Mouse (Mus musculus) midbrain, embryonic 16.5 days (tissue): ENCODE measurements around the gene Rp9. TPM values are rescaled to one million over a fixed set of nuclear protein-coding genes. Genes with fewer than 3 reads are reported as not detected.
A peak's percentile ranks its signal among the peaks of the same experiment; 100 is the strongest.
"Not testable (repeated sequence)": the region's sequence is repeated elsewhere in the genome, so short reads cannot be mapped to it uniquely, and the experiment has no call there.

Source experiments
- ATAC-seq: fragments of 200-750 bp; cut with Nextera tagmentation; 2 replicates; pipeline ENCODE4 v1.8.0; 2017; ENCODE audit warnings: moderate TSS enrichment
- H3K27ac ChIP-seq: fragments of 300-500 bp; sonication (generic); 2 replicates; pipeline ENCODE4 v1.5.1; 2014; ENCODE audit warnings: mild to moderate bottlenecking, low read length, mixed read lengths
- H3K27me3 ChIP-seq: fragments of 300-500 bp; sonication (generic); 2 replicates; pipeline ENCODE4 v1.6.1; 2014; ENCODE audit warnings: low read depth, low read length, mixed read lengths; ENCODE audit not compliant: control insufficient read depth, insufficient read depth
- H3K36me3 ChIP-seq: fragments of 300-500 bp; sonication (generic); 2 replicates; pipeline ENCODE4 v1.6.1; 2014; ENCODE audit warnings: mild to moderate bottlenecking, low read length, moderate library complexity, mixed read lengths; ENCODE audit not compliant: control insufficient read depth, insufficient read depth
- H3K4me1 ChIP-seq: fragments of 300-500 bp; sonication (generic); 2 replicates; pipeline ENCODE4 v1.6.1; 2014; ENCODE audit warnings: mild to moderate bottlenecking, low read length, mixed read lengths; ENCODE audit not compliant: control insufficient read depth, insufficient read depth
- H3K4me2 ChIP-seq: fragments of 300-500 bp; sonication (generic); 2 replicates; pipeline ENCODE4 v1.6.1; 2014; ENCODE audit warnings: mild to moderate bottlenecking, low read length, mixed read lengths
- H3K4me3 ChIP-seq: fragments of 300-500 bp; sonication (generic); 2 replicates; pipeline ENCODE4 v1.5.1; 2014; ENCODE audit warnings: low read depth, mild to moderate bottlenecking, low read length, moderate library complexity, mixed read lengths
- H3K9ac ChIP-seq: fragments of 300-500 bp; sonication (generic); 2 replicates; pipeline ENCODE4 v1.6.1; 2014; ENCODE audit warnings: low read depth, low read length, mixed read lengths
- H3K9me3 ChIP-seq: fragments of 300-500 bp; sonication (generic); replicated peaks from 2 replicates; pipeline ENCODE4 v1.6.1; 2014; ENCODE audit warnings: mild to moderate bottlenecking, low read length, mixed read lengths; ENCODE audit not compliant: control insufficient read depth, poor library complexity, severe bottlenecking
- WGBS: fragments of 180-500 bp; shearing (Covaris S2); extraction: QIAGEN DNeasy Blood & Tissue Kit; methylation state at CpG from one replicate; pipeline ENCODE4 v1.1.7; 2014; 5-methylcytosine and 5-hydroxymethylcytosine counted together
- polyA plus RNA-seq: library from polyadenylated mRNA; unstranded; fragments of >200 nt; fragmentation: Nextera tagmentation; extraction: Ambion mirVana; gene quantifications from 2 replicates; pipeline ENCODE4 v1.2.1, GENCODE M21; 2015

The Rp9 gene
- polyA plus RNA-seq, 1 experiment from 2014 or later = 66.0 TPM

DNA sequence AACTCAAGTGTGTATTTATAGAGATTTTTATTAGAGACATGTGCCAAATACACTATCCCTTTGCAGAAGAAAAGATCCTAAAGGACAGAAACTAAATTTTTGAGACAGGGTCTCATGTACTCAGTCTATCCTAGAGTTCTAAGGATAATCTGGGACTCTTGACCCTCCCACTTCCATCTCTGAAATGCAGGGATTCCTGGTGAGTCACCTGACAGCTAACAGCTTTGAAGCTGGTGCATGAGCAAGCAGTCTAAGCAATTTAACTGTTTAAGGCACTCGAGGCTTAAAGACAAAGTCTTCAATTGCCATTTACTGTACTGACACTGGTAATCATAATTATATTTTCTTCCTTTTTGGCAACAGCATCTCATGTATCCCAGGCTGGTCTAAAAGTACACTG, 47.0 kb downstream of the Rp9 start:
- no peaks in the 10 kb centered on the region for H3K9me3 ChIP-seq
- 0 out of 2 replicates have a peak, but pooled peaks cover 3% of the 10 kb centered on the region for H3K36me3 ChIP-seq
- H3K9ac ChIP-seq = no peak overlapping the region
- no peak for ATAC-seq
- H3K4me3 ChIP-seq = no peak overlapping the region
- no peak overlapping the region for H3K4me2 ChIP-seq
- no peaks in the 10 kb centered on the region for H3K27me3 ChIP-seq
- no peak overlapping the region for H3K27ac ChIP-seq
- 58% methylated on average over 1 of the region's 1 CpGs for WGBS
- H3K4me1 ChIP-seq = no peaks in the 10 kb centered on the region

DNA sequence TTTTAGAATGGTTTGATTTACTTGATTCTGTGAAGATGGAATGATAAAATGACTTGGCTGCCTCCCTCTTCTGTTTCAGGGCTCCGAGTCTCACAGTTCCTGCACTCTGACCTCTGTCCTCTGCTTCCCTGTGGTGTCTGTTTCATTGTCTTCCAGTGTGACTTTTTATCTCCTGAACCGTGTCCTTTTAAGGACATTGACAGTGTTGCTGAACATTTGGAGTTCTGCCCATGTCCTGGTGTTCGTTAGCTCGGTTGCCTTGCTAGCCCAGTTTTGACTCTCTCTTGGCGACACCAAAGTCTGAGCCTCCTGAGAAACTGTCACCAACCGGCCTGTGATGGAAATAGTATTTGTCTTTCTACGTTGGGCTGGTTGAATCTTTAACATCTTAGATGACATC, 49.1 kb downstream of the Rp9 start:
- WGBS = 27% methylated on average over 7 of the region's 7 CpGs
- ATAC-seq = no peak

DNA sequence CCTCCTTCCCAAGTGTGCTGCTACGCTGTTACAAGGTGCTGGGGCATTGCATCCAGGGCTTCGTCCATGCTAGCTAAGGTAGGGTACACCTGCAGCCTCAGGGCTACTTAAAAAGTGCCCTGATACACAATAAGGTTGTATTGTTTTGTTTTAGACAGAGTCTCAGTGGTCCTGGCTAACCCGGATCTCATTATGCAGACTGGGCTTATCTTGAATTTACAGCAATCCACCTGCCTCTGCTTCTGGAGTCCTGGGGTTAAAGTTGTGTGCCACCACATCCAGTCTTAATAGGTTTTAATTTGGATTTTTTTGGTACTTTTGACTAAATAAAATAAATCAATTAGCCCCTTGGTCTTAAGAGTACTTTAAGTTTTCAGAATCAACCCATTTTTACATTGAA, 49.7 kb downstream of the Rp9 start:
- Histone ChIP-seq H3K9me3 (no peaks in the 10 kb centered on the region), H3K4me1 (no peaks in the 10 kb centered on the region), H3K36me3 (0 out of 2 replicates have a peak, but pooled peaks cover 3% of the 10 kb centered on the region), H3K4me3 (no peak overlapping the region), H3K9ac (no peak overlapping the region), H3K4me2 (no peak overlapping the region), H3K27ac (no peak overlapping the region), H3K27me3 (no peaks in the 10 kb centered on the region)
- WGBS = 73% methylated on average over 3 of the region's 3 CpGs
- no peak for ATAC-seq

More for the DNA sequence above, 49.1 kb downstream of the Rp9 start:
- H3K4me1 ChIP-seq = no peaks in the 10 kb centered on the region
- H3K4me3 ChIP-seq = no peak overlapping the region
- no peak overlapping the region for H3K9ac ChIP-seq
- no peaks in the 10 kb centered on the region for H3K27me3 ChIP-seq
- H3K9me3 ChIP-seq = no peaks in the 10 kb centered on the region
- no peak overlapping the region for H3K27ac ChIP-seq
- no peak overlapping the region for H3K4me2 ChIP-seq
- 0 out of 2 replicates have a peak, but pooled peaks cover 3% of the 10 kb centered on the region for H3K36me3 ChIP-seq

DNA sequence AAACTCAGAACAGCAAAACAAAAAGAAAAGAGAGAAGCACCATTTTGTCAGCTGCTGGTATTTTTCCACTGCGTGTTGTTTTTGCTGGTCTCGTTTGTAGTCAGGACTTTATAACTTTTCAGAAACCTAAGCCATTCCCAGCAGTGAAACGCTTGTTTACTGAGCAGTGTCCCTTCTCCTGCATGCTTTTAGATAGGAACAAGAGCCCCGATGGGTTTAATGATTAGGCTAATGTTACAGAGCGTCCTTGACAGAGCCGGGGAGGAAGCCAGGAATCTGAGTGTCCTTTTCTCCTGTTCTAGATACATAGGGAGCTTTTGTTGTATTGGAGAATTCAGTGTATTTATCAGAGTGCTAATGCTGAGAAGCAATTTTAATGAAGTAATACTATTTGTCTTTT, 52.0 kb downstream of the Rp9 start:
- Histone ChIP-seq H3K36me3 (no peaks in the 10 kb centered on the region), H3K27me3 (no peaks in the 10 kb centered on the region), H3K9ac (no peak overlapping the region), H3K4me1 (peaks cover 2% of the 10 kb centered on the region; the same call in 1 of the 2 replicates), H3K4me2 (no peak overlapping the region), H3K27ac (no peak overlapping the region), H3K4me3 (no peak overlapping the region), H3K9me3 (no peaks in the 10 kb centered on the region)
- WGBS = 60% methylated on average over 6 of the region's 6 CpGs
- ATAC-seq = no peak

DNA sequence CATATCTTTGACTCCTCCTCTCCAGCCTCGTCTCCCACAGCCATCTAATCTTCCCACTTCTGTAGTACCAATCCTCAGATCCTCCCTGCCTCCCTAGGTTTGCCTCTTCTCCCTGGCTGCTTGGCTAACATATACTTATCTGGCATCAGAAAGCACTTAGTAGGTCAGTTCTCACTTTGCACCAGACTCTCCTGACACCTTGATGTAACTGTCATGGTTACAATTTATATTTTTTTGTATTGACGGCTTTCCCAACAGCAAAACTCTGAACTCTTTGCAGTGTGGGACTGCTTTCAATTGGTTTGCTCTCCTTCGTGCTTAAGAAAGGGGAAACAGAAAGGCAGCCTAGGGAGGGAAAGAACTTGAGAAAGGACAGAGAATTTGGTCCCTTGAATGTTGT, 53.4 kb downstream of the Rp9 start:
- H3K4me1 ChIP-seq = peaks cover 7% of the 10 kb centered on the region
- H3K4me2 ChIP-seq = no peak overlapping the region
- no peaks in the 10 kb centered on the region for H3K36me3 ChIP-seq
- WGBS = 75% methylated on average over 3 of the region's 3 CpGs
- ATAC-seq = no peak
- H3K9ac ChIP-seq = no peak overlapping the region
- H3K27ac ChIP-seq = no peak overlapping the region
- no peak overlapping the region for H3K4me3 ChIP-seq
- no peaks in the 10 kb centered on the region for H3K9me3 ChIP-seq
- H3K27me3 ChIP-seq = no peaks in the 10 kb centered on the region

- Histone ChIP-seq H3K9ac (peak within 1 kb of the TSS; percentile 86), H3K4me2 (peak within 1 kb of the TSS; percentile 69), H3K36me3 (no peaks in the 10 kb centered on the region), H3K9me3 (no peaks in the 10 kb centered on the region), H3K27ac (peak within 1 kb of the TSS; percentile 87), H3K4me3 (peak within 1 kb of the TSS; percentile 73), H3K4me1 (peaks cover 9% of the 10 kb centered on the region), H3K27me3 (no peaks in the 10 kb centered on the region)
- peak; percentile 99 for ATAC-seq
- WGBS = under 1% methylated on average over 43 of the region's 43 CpGs
These were observed 58.3 kb downstream of the Rp9 start, which contains the start of gene 9530077C05Rik for GRCm38 (mm10) chr9:22411002-22411857. TSS of gene 9530077C05Rik (plus strand) at chr9:22411513.

- H3K4me3 ChIP-seq = no peak overlapping the region
- H3K27me3 ChIP-seq = no peaks in the 10 kb centered on the region
- 79% methylated on average over 7 of the region's 7 CpGs for WGBS
- H3K9ac ChIP-seq = no peak overlapping the region
- peaks cover 9% of the 10 kb centered on the region for H3K4me1 ChIP-seq
- H3K27ac ChIP-seq = no peak overlapping the region
- no peaks in the 10 kb centered on the region for H3K36me3 ChIP-seq
- no peak overlapping the region for H3K4me2 ChIP-seq
- H3K9me3 ChIP-seq = no peaks in the 10 kb centered on the region
- no peak for ATAC-seq
These were observed 60.0 kb downstream of the Rp9 start for GRCm38 (mm10) chr9:22409501-22409900.

GRCm38 (mm10) chr9:22408344-22408743, 61.2 kb downstream of the Rp9 start:
- not testable (repeated sequence) for H3K9me3 ChIP-seq, H3K4me3 ChIP-seq, H3K9ac ChIP-seq, H3K27me3 ChIP-seq, H3K27ac ChIP-seq, H3K4me1 ChIP-seq, ATAC-seq, H3K36me3 ChIP-seq, H3K4me2 ChIP-seq
- WGBS = 25% methylated on average over 4 of the region's 4 CpGs

DNA sequence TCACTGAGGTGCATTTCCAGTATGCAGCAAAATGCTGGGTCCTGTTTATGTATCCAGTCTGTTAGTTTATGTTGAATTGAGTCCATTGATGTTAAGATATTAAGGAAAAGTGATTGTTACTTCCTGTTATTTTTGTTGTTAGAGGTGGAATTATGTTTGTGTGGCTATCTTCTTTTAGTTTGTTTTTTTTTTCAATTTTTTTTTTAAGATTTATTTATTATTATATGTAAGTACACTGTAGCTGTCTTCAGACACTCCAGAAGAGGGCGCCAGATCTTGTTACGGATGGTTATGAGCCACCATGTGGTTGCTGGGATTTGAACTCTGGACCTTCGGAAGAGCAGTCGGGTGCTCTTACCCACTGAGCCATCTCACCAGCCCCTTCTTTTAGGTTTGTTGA, 61.9 kb downstream of the Rp9 start:
- WGBS = 71% methylated on average over 3 of the region's 4 CpGs
- H3K4me3 ChIP-seq, ATAC-seq, H3K36me3 ChIP-seq, H3K27ac ChIP-seq, H3K27me3 ChIP-seq, H3K4me1 ChIP-seq, H3K9me3 ChIP-seq, H3K4me2 ChIP-seq, H3K9ac ChIP-seq: not testable (repeated sequence)
